Comparison of ENCODE assay signal across 8 mouse cellular contexts in the genomic region with DNA sequence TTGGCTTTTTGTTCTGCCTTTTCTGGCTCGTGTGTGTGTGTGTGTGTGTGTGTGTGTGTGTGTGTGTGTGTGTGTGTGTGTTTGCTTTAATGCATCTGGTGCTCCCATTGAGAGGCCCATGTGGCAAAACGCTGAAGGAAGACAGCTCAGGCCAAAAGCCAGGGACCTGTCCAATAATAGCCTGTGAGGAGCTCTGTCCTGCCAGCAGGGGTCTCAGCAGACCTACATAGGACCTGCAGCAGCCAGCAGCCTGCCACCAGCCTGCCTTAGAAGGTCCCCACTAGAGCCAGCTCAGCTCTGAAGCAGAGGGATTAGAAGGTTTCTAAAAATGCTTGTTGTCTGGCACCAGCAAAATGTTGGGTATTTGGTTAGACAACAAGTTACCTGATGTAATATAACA. TPM values are rescaled to one million over a fixed set of nuclear protein-coding genes. Genes with fewer than 3 reads are reported as not detected.
DNase-seq lines count a peak whose midpoint lies in the region; ATAC-seq and TF ChIP-seq lines count a peak whose summit lies in the region.

No protein-coding gene starts in this region.

- no peak overlapping the region for H3K9ac ChIP-seq in forebrain, postnatal 0 days
- H3K9ac ChIP-seq in forebrain, embryonic 14.5 days (ENCODE audit: low read length) = no peak overlapping the region
- no peak overlapping the region for H3K9ac ChIP-seq in heart, postnatal 0 days (replicated peaks; ENCODE audit: low read depth, low read length)
- no peak overlapping the region for H3K9ac ChIP-seq in limb, embryonic 15.5 days
- H3K9ac ChIP-seq in forebrain, embryonic 15.5 days (replicated peaks) = no peak overlapping the region

- peak; percentile 64 for ATAC-seq in forebrain, postnatal 0 days
- no peak for ATAC-seq in forebrain, embryonic 14.5 days
- ATAC-seq in heart, postnatal 0 days (ENCODE audit: insufficient read depth, low read depth) = peak; percentile 92
- 0 out of 2 replicates have a peak, but pooled peaks have one; percentile 55 for ATAC-seq in limb, embryonic 15.5 days (ENCODE audit: insufficient number of reproducible peaks, low FRiP score, low TSS enrichment, low read depth)
- no peak for ATAC-seq in forebrain, embryonic 15.5 days (replicated peaks)

- H3K4me3 ChIP-seq in forebrain, postnatal 0 days (ENCODE audit: low read depth, low read length) = no peak overlapping the region
- no peak overlapping the region for H3K4me3 ChIP-seq in forebrain, embryonic 14.5 days (ENCODE audit: low read depth, low read length)
- no peak overlapping the region for H3K4me3 ChIP-seq in heart, postnatal 0 days (ENCODE audit: low read depth, low read length)
- H3K4me3 ChIP-seq in limb, embryonic 15.5 days = no peak overlapping the region
- no peak overlapping the region for H3K4me3 ChIP-seq in forebrain, embryonic 15.5 days

- H3K36me3 ChIP-seq in forebrain, postnatal 0 days (ENCODE audit: insufficient read depth) = no peaks in the 10 kb centered on the region
- no peaks in the 10 kb centered on the region for H3K36me3 ChIP-seq in forebrain, embryonic 14.5 days (ENCODE audit: control insufficient read depth, insufficient read depth, low read length)
- no peaks in the 10 kb centered on the region for H3K36me3 ChIP-seq in heart, postnatal 0 days (replicated peaks; ENCODE audit: control insufficient read depth, insufficient read depth, low read length)
- no peaks in the 10 kb centered on the region for H3K36me3 ChIP-seq in limb, embryonic 15.5 days
- no peaks in the 10 kb centered on the region for H3K36me3 ChIP-seq in splenic B cell, adult 2 months (ENCODE audit: control insufficient read depth, insufficient read depth, low read length, poor library complexity, severe bottlenecking)
- no peaks in the 10 kb centered on the region for H3K36me3 ChIP-seq in forebrain, embryonic 15.5 days

- TF ChIP-seq EP300 in heart, postnatal 0 days (IDR thresholded peaks at IDR 0.05; ENCODE audit: low read depth) = no peak

- no peak overlapping the region for H3K4me2 ChIP-seq in forebrain, postnatal 0 days (ENCODE audit: low read depth)
- H3K4me2 ChIP-seq in forebrain, embryonic 14.5 days (ENCODE audit: low read length) = no peak overlapping the region
- H3K4me2 ChIP-seq in heart, postnatal 0 days (ENCODE audit: low read depth, low read length) = no peak overlapping the region
- H3K4me2 ChIP-seq in limb, embryonic 15.5 days = no peak overlapping the region
- H3K4me2 ChIP-seq in forebrain, embryonic 15.5 days (replicated peaks) = no peak overlapping the region

- no peaks in the 10 kb centered on the region for H3K9me3 ChIP-seq in forebrain, postnatal 0 days (ENCODE audit: low read length)
- H3K9me3 ChIP-seq in forebrain, embryonic 14.5 days (replicated peaks; ENCODE audit: control insufficient read depth, low read length) = no peaks in the 10 kb centered on the region
- no peaks in the 10 kb centered on the region for H3K9me3 ChIP-seq in heart, postnatal 0 days (replicated peaks; ENCODE audit: control insufficient read depth, low read length)
- H3K9me3 ChIP-seq in limb, embryonic 15.5 days = no peaks in the 10 kb centered on the region
- no peaks in the 10 kb centered on the region for H3K9me3 ChIP-seq in forebrain, embryonic 15.5 days

- no peak for DNase-seq in forebrain, postnatal 0 days
- no peak for DNase-seq in forebrain, embryonic 14.5 days (ENCODE audit: low spot score)
- peak; percentile 25 for DNase-seq in thymus, postnatal 4 days
- no peak for DNase-seq in thymus, postnatal 25 days
- DNase-seq in heart, postnatal 0 days (ENCODE audit: low spot score) = peak; percentile 62
- peak; percentile 29 for DNase-seq in splenic B cell, adult 2 months (ENCODE audit: low read depth, low spot score)

- WGBS in forebrain, postnatal 0 days = 10% methylated on average over 2 of the region's 2 CpGs
- 15% methylated on average over 2 of the region's 2 CpGs for WGBS in forebrain, embryonic 14.5 days
- 9% methylated on average over 2 of the region's 2 CpGs for WGBS in heart, postnatal 0 days
- WGBS in limb, embryonic 15.5 days = 20% methylated on average over 2 of the region's 2 CpGs
- 4% methylated on average over 2 of the region's 2 CpGs for WGBS in forebrain, embryonic 15.5 days

- peak; percentile 56 for TF ChIP-seq CTCF in forebrain, postnatal 0 days (IDR thresholded peaks at IDR 0.05; ENCODE audit: low read depth)
- peak; percentile 85 for TF ChIP-seq CTCF in heart, postnatal 0 days (IDR thresholded peaks at IDR 0.05; ENCODE audit: low read depth)

- no peak overlapping the region for H3K27ac ChIP-seq in forebrain, postnatal 0 days (ENCODE audit: low read depth, low read length)
- no peak overlapping the region for H3K27ac ChIP-seq in forebrain, embryonic 14.5 days (ENCODE audit: low read depth, low read length)
- H3K27ac ChIP-seq in heart, postnatal 0 days (ENCODE audit: low read depth) = no peak overlapping the region
- H3K27ac ChIP-seq in limb, embryonic 15.5 days = no peak overlapping the region
- no peak overlapping the region for H3K27ac ChIP-seq in forebrain, embryonic 15.5 days (replicated peaks)

- H3K27me3 ChIP-seq in forebrain, postnatal 0 days (ENCODE audit: insufficient read depth, low read length) = no peaks in the 10 kb centered on the region
- no peaks in the 10 kb centered on the region for H3K27me3 ChIP-seq in forebrain, embryonic 14.5 days (replicated peaks; ENCODE audit: control insufficient read depth, insufficient read depth, low read length)
- no peaks in the 10 kb centered on the region for H3K27me3 ChIP-seq in heart, postnatal 0 days (ENCODE audit: control insufficient read depth, insufficient read depth, low read length)
- no peaks in the 10 kb centered on the region for H3K27me3 ChIP-seq in limb, embryonic 15.5 days
- no peaks in the 10 kb centered on the region for H3K27me3 ChIP-seq in splenic B cell, adult 2 months (ENCODE audit: control insufficient read depth, insufficient read depth, low read length, poor library complexity, severe bottlenecking)
- H3K27me3 ChIP-seq in forebrain, embryonic 15.5 days = no peaks in the 10 kb centered on the region

- no peaks in the 10 kb centered on the region for H3K4me1 ChIP-seq in forebrain, postnatal 0 days (ENCODE audit: insufficient read depth)
- H3K4me1 ChIP-seq in forebrain, embryonic 14.5 days (ENCODE audit: control insufficient read depth, insufficient read depth, low read length) = no peaks in the 10 kb centered on the region
- no peaks in the 10 kb centered on the region for H3K4me1 ChIP-seq in heart, postnatal 0 days (ENCODE audit: control insufficient read depth, insufficient read depth)
- no peaks in the 10 kb centered on the region for H3K4me1 ChIP-seq in limb, embryonic 15.5 days
- H3K4me1 ChIP-seq in forebrain, embryonic 15.5 days = no peaks in the 10 kb centered on the region

RNA-seq across cellular contexts. Expression of gene U2surp, which starts 14.2 kb away (rescaled TPM):
- 58.2 and 77.5 TPM in 2 replicates for total RNA-seq in forebrain, postnatal 0 days (2014; rRNA removed)
- polyA plus RNA-seq in forebrain, postnatal 0 days (2015; fragmentation: Nextera tagmentation; extraction: Ambion mirVana) = 117 and 126 TPM in 2 replicates
- polyA plus RNA-seq in forebrain, embryonic 14.5 days (2014; fragmentation: Nextera tagmentation; extraction: Ambion mirVana) = 129 and 132 TPM in 2 replicates
- 22.2 and 27.6 TPM in 2 replicates for total RNA-seq in heart, postnatal 0 days (2014; rRNA removed; ENCODE audit: low replicate concordance)
- polyA plus RNA-seq in heart, postnatal 0 days (2015; fragmentation: Nextera tagmentation; extraction: Ambion mirVana) = 71.9 and 72.1 TPM in 2 replicates
- 106 and 122 TPM in 2 replicates for polyA plus RNA-seq in limb, embryonic 15.5 days (2015; fragmentation: Nextera tagmentation; extraction: Ambion mirVana)
- polyA plus RNA-seq in forebrain, embryonic 15.5 days (2015; fragmentation: Nextera tagmentation; extraction: Ambion mirVana) = 154 and 162 TPM in 2 replicates

RNA-seq across cellular contexts. Expression of gene Paqr9, which starts 33.5 kb away (rescaled TPM):
- 20.8 and 26.0 TPM in 2 replicates for total RNA-seq in forebrain, postnatal 0 days (2014; rRNA removed)
- 3.5 and 6.3 TPM in 2 replicates for polyA plus RNA-seq in forebrain, postnatal 0 days (2015; fragmentation: Nextera tagmentation; extraction: Ambion mirVana)
- 1.9 and 3.1 TPM in 2 replicates for polyA plus RNA-seq in forebrain, embryonic 14.5 days (2014; fragmentation: Nextera tagmentation; extraction: Ambion mirVana)
- 6.3 and 9.5 TPM in 2 replicates for total RNA-seq in heart, postnatal 0 days (2014; rRNA removed; ENCODE audit: low replicate concordance)
- 5.7 and 5.8 TPM in 2 replicates for polyA plus RNA-seq in heart, postnatal 0 days (2015; fragmentation: Nextera tagmentation; extraction: Ambion mirVana)
- 0.11 and 0.15 TPM in 2 replicates for polyA plus RNA-seq in limb, embryonic 15.5 days (2015; fragmentation: Nextera tagmentation; extraction: Ambion mirVana)
- polyA plus RNA-seq in forebrain, embryonic 15.5 days (2015; fragmentation: Nextera tagmentation; extraction: Ambion mirVana) = 2.9 and 3.2 TPM in 2 replicates

Comparison
In these comparisons a context has a peak if more than half of its experiments do, and no peak if none do; other contexts are left out.
1. ATAC-seq: peak in forebrain, postnatal 0 days (single experiment), heart, postnatal 0 days (single experiment) and limb, embryonic 15.5 days (single experiment); none in forebrain, embryonic 14.5 days (single experiment) and forebrain, embryonic 15.5 days (single experiment).
2. DNase-seq: peak in thymus, postnatal 4 days (single experiment), heart, postnatal 0 days (single experiment) and splenic B cell, adult 2 months (single experiment); none in forebrain, postnatal 0 days (single experiment), forebrain, embryonic 14.5 days (single experiment) and thymus, postnatal 25 days (single experiment).